Mouse (Mus musculus) embryonic facial prominence, embryonic 10.5 days (tissue): ENCODE measurements at regions not wholly inside any gene's neighbourhood (a gene's known extent, or its start where the extent isn't known, plus 50 kb on each side); places are given as distances from the start of the nearest gene placed in this dataset.

Source experiments
- DNase-seq: peaks from one replicate; pipeline ENCODE4 v3.0.0-alpha.2; 2017; ENCODE audit warnings: low spot score
- H3K27ac ChIP-seq: fragments of 300-500 bp; sonication (generic); replicated peaks from 2 replicates; pipeline ENCODE4 v1.5.1; 2016; ENCODE audit warnings: mild to moderate bottlenecking
- H3K27me3 ChIP-seq: fragments of 300-500 bp; sonication (generic); replicated peaks from 2 replicates; pipeline ENCODE4 v1.6.1; 2016; ENCODE audit warnings: low read depth, mild to moderate bottlenecking; ENCODE audit not compliant: poor library complexity, severe bottlenecking
- H3K36me3 ChIP-seq: fragments of 300-500 bp; sonication (generic); replicated peaks from 2 replicates; pipeline ENCODE4 v1.6.1; 2016; ENCODE audit warnings: mild to moderate bottlenecking, moderate library complexity
- H3K4me1 ChIP-seq: fragments of 300-500 bp; sonication (generic); 2 replicates; pipeline ENCODE4 v1.6.1; 2016
- H3K4me3 ChIP-seq: fragments of 300-500 bp; sonication (generic); 2 replicates; pipeline ENCODE4 v1.5.1; 2016; ENCODE audit warnings: mild to moderate bottlenecking, moderate library complexity
- H3K9me3 ChIP-seq: fragments of 300-500 bp; sonication (generic); 2 replicates; pipeline ENCODE4 v1.6.1; 2016; ENCODE audit warnings: mild to moderate bottlenecking
- WGBS: fragments of 180-500 bp; shearing (Covaris S2); methylation state at CpG from one replicate; pipeline ENCODE4 v1.1.7; 2016; 5-methylcytosine and 5-hydroxymethylcytosine counted together

DNA sequence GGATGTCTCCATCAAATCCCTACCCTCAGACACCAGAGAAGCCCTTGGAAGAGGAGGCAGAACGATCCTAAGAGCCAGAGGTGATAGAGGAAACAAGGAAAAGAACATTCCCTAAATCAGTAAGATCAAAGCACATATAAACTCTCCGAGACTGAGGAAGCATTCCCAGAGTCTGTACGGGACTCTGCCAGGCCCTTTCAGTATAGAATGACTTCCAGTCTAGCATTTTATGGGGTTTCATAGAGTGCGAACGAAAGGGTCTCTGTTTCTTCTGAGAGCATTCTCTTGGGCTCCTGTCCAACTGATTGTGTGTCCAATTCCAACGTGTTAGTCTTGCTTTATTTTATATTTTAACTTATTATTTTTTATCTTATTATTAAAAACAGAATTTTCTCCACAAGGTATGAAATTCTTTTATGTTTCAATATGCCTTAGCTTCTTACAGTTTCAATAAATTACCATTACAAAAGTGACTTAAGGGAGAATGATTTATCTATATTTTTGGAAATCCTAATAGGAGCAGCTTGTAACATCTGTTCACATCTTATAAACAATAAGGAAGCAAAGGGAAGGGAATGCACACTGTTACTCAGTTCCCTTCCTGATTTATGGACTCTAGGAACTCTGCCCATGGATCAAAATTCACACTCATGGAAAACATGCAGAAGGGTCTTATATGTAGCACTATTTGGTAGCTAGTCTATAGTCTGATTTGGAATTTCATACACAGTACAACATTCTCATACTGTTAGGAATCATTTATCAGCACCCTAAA is 628.8 kb downstream of the Slitrk6 start:
- WGBS: 77% methylated on average over 6 of the region's 6 CpGs
- H3K27me3 ChIP-seq: no peaks in the 10 kb centered on the region
- no peaks in the 10 kb centered on the region for H3K36me3 ChIP-seq
- H3K4me3 ChIP-seq: no peak overlapping the region
- H3K9me3 ChIP-seq: no peaks in the 10 kb centered on the region
- no peak overlapping the region for H3K27ac ChIP-seq
- H3K4me1 ChIP-seq: no peaks in the 10 kb centered on the region
- no peak for DNase-seq

DNA sequence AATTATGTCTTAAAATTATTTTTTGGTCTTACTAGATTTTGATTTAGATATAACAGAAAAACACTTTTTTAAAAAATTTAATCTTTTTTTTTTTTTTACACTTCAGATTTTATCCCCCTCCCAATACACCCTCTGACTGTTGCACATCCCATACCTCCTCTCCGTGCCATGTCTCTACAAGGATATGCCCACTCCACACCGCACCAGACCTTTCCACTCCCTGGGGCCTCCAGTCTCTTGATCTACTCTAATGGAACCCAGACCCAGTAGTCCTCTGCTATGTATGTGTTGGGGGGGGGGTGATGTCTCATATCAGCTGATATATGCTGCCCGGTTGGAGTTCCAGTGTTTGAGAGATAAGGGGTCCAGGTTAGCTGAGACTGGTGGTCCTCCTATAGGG is 632.2 kb downstream of the Slitrk6 start:
- no peaks in the 10 kb centered on the region for H3K4me1 ChIP-seq
- H3K9me3 ChIP-seq: no peaks in the 10 kb centered on the region
- no peak overlapping the region for H3K4me3 ChIP-seq
- 93% methylated on average over 3 of the region's 3 CpGs for WGBS
- no peaks in the 10 kb centered on the region for H3K27me3 ChIP-seq
- DNase-seq: no peak
- no peaks in the 10 kb centered on the region for H3K36me3 ChIP-seq
- H3K27ac ChIP-seq: no peak overlapping the region

GRCm38 (mm10) chr14:110115578-110115977 is 639.4 kb downstream of the Slitrk6 start:
- 88% methylated on average over 4 of the region's 4 CpGs for WGBS
- H3K4me1 ChIP-seq: no peaks in the 10 kb centered on the region
- no peaks in the 10 kb centered on the region for H3K9me3 ChIP-seq

DNA sequence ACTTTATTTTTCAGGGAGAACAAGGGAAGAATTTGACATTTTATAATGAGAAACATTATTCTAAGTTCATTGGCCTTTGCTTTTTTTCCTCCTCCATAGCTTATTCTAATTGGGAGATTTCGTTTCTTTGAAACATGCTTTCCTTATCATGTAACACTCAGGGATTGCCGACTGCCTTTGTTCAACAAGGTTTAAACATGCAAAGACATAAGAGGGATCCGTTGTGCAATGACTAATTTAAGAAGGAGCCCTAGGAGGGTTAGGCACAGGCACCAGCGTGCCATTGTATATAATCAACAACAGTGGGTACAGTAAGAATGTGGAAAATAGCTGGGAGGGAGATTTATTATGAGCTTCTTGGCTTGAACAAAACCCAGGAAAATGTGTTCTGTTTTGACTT is 654.1 kb downstream of the Slitrk6 start:
- no peaks in the 10 kb centered on the region for H3K27me3 ChIP-seq
- no peak for DNase-seq
- no peaks in the 10 kb centered on the region for H3K9me3 ChIP-seq
- no peaks in the 10 kb centered on the region for H3K4me1 ChIP-seq
- no peaks in the 10 kb centered on the region for H3K36me3 ChIP-seq
- WGBS: 85% methylated on average over 4 of the region's 4 CpGs
- no peak overlapping the region for H3K27ac ChIP-seq
- no peak overlapping the region for H3K4me3 ChIP-seq

More at GRCm38 (mm10) chr14:110115578-110115977, 639.4 kb downstream of the Slitrk6 start:
- no peak overlapping the region for H3K4me3 ChIP-seq
- H3K27me3 ChIP-seq: no peaks in the 10 kb centered on the region
- no peak for DNase-seq
- no peak overlapping the region for H3K27ac ChIP-seq
- H3K36me3 ChIP-seq: no peaks in the 10 kb centered on the region

DNA sequence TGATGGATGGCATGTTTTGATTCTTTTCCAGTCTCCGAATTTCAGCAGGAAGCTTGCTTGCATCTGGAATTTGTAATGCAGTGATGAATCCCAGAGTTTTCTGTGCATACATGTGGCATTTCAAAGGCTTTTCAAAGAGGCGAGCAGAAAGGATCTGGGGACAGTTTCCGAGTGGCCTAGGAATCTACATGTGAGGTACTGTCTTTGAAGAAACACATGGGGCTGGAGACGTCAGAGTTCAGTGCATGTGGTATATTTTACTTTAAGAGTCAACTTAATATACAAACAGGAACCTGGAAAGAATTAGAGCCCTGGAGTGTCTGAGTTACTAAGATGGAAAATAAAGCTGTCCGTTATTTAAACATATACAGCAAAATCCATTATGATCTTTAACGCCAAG is 676.6 kb downstream of the Slitrk6 start:
- no peak overlapping the region for H3K27ac ChIP-seq
- WGBS: 59% methylated on average over 6 of the region's 6 CpGs

GRCm38 (mm10) chr14:110047748-110048147 is 707.2 kb downstream of the Slitrk6 start:
- no peak for DNase-seq
- Histone ChIP-seq H3K27ac (no peak overlapping the region), H3K36me3 (no peaks in the 10 kb centered on the region), H3K4me1 (no peaks in the 10 kb centered on the region), H3K9me3 (no peaks in the 10 kb centered on the region), H3K4me3 (no peak overlapping the region), H3K27me3 (no peaks in the 10 kb centered on the region)
- 78% methylated on average over 3 of the region's 3 CpGs for WGBS

More for the DNA sequence above, 676.6 kb downstream of the Slitrk6 start:
- no peaks in the 10 kb centered on the region for H3K27me3 ChIP-seq
- H3K9me3 ChIP-seq: peaks cover 2% of the 10 kb centered on the region; the same call in 1 of the 2 replicates
- no peaks in the 10 kb centered on the region for H3K36me3 ChIP-seq
- H3K4me1 ChIP-seq: no peaks in the 10 kb centered on the region
- DNase-seq: peak; percentile 37
- no peak overlapping the region for H3K4me3 ChIP-seq

DNA sequence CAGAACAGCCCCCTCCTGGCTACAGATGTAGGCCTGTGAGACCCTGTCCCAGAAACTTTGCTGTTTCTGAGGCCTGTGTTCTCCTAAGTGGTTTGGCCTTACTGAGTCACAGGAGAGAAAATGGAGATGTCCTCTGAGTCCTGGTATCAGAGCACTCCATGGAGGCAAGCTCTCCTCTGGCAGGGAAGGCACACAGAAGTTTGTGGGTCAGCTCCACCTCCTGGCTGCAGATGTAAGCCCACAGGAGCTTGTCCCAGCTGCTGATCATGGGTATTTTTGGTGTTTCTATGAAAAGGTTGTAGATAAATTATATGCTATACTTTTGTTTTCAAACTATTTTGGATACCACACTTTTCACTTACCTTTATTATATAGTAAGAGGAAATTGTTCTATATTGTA is 711.7 kb downstream of the Slitrk6 start:
- H3K36me3 ChIP-seq: no peaks in the 10 kb centered on the region
- H3K27ac ChIP-seq: no peak overlapping the region
- no peak overlapping the region for H3K4me3 ChIP-seq
- H3K27me3 ChIP-seq: no peaks in the 10 kb centered on the region
- H3K9me3 ChIP-seq: no peaks in the 10 kb centered on the region
- H3K4me1 ChIP-seq: no peaks in the 10 kb centered on the region
- DNase-seq: no peak

DNA sequence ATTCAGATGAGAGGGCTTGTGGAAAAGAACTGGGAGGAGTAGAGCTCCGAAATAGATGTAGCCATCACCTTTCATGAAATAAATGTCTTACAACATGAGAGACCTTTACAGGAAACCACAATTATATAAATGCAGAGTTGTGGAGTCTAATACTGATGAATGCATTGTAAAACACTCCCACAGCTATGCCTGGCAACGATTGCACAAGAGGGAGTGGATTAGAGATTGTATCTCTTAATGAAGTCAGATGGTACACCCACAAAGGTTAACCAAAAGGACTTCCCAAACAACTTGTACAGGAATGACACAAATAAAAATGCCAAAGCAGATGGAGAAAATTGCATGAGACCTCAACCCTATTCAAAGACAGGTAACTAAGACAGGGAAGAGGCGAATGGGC is 733.1 kb downstream of the Slitrk6 start:
- WGBS: 85% methylated on average over 3 of the region's 3 CpGs
- Histone ChIP-seq H3K4me1 (no peaks in the 10 kb centered on the region), H3K9me3 (no peaks in the 10 kb centered on the region), H3K27me3 (no peaks in the 10 kb centered on the region), H3K27ac (no peak overlapping the region), H3K36me3 (no peaks in the 10 kb centered on the region), H3K4me3 (no peak overlapping the region)
- no peak for DNase-seq

GRCm38 (mm10) chr14:110015126-110015525 is 739.8 kb downstream of the Slitrk6 start:
- H3K27me3 ChIP-seq: no peaks in the 10 kb centered on the region
- no peaks in the 10 kb centered on the region for H3K9me3 ChIP-seq
- H3K36me3 ChIP-seq: no peaks in the 10 kb centered on the region
- WGBS: 78% methylated on average over 2 of the region's 2 CpGs
- no peaks in the 10 kb centered on the region for H3K4me1 ChIP-seq
- no peak for DNase-seq
- H3K4me3 ChIP-seq: no peak overlapping the region
- H3K27ac ChIP-seq: no peak overlapping the region

DNA sequence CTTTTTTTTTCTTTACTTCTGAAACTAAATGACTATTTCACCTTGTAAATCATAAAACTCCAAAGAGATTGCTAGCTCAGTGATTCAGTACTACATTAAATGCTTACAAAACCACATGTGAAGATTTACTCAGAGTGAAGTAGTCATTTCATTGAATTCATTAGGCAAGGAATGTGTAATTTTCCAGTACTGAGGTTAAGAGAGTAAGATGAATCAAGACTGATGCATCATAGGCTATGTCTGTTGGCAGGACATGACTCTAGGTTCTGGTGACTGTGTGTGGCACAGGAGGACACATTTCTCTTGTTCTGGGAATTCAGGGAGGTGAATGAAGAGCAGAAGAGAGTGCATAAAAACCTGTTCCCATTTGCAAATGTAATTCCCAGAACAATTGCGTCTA is 741.7 kb downstream of the Slitrk6 start:
- Histone ChIP-seq H3K36me3 (no peaks in the 10 kb centered on the region), H3K27ac (no peak overlapping the region), H3K27me3 (no peaks in the 10 kb centered on the region), H3K9me3 (no peaks in the 10 kb centered on the region), H3K4me3 (no peak overlapping the region), H3K4me1 (no peaks in the 10 kb centered on the region)
- 90% methylated on average over 1 of the region's 1 CpGs for WGBS
- no peak for DNase-seq

DNA sequence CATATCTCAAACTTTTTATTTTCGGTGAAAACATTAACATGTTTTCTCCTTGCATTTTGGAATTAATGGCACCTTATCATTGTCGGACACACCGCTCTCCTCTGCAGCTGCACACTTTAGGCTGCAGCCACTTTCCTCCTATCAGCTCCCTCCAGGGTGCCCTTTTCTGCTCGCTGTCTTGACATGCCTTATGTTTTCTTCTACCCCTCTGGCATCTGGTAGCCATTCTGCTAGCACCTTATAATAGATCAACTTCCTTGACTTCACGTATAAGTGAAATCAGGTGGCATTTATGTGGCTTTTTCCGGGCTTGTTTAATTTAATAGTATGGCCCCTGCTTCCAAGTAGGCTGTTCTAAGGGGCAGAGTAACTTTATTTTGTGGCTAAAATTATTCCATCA is 747.8 kb downstream of the Slitrk6 start:
- peak; percentile 18 for DNase-seq
- H3K27ac ChIP-seq: no peak overlapping the region
- WGBS: 55% methylated on average over 6 of the region's 6 CpGs

DNA sequence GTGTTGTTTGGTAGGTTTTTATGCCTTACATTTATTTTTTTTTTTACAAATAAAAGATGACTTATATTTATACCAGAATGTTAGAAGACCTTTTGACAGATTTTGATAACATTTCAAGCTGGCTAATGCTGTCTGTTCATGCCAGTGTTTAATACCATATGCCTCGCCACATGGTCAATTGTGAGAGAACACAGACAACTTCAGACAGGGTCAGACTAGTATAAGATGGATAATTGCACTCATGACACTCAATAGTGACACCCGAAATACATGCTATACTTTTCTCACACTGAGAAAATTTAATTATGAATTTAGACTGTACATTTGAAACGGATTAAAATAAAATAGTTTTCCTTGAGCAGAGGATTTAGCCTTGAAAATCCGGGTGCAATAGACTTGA is 769.9 kb downstream of the Slitrk6 start:
- Histone ChIP-seq H3K27me3 (no peaks in the 10 kb centered on the region), H3K4me1 (no peaks in the 10 kb centered on the region), H3K27ac (no peak overlapping the region), H3K36me3 (no peaks in the 10 kb centered on the region), H3K4me3 (no peak overlapping the region), H3K9me3 (no peaks in the 10 kb centered on the region)
- DNase-seq: no peak
- 77% methylated on average over 4 of the region's 4 CpGs for WGBS

More for the DNA sequence above, 747.8 kb downstream of the Slitrk6 start:
- no peaks in the 10 kb centered on the region for H3K36me3 ChIP-seq
- H3K9me3 ChIP-seq: no peaks in the 10 kb centered on the region
- H3K4me3 ChIP-seq: no peak overlapping the region
- no peaks in the 10 kb centered on the region for H3K27me3 ChIP-seq
- no peaks in the 10 kb centered on the region for H3K4me1 ChIP-seq

DNA sequence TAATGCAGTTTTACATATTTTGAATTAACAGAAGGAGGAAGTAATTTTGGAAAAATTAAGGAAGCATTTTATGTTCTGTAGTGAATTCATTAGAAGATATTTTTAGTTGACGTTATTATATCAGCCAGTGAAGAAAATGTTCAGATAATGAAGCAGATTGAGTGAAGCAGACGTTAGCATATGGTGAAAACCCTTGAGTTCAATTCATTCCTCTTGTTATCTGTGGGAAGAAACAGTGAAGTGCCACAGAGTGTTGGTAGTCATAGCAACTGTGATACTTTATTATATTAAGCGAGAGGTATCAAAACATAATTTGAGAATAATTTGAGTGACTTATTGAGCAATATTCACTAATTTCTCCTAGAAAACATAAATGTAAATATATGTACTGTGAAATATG is 796.9 kb downstream of the Slitrk6 start:
- no peaks in the 10 kb centered on the region for H3K4me1 ChIP-seq

More for the DNA sequence above, 796.9 kb downstream of the Slitrk6 start:
- no peak overlapping the region for H3K4me3 ChIP-seq
- no peak for DNase-seq
- no peaks in the 10 kb centered on the region for H3K9me3 ChIP-seq
- no peaks in the 10 kb centered on the region for H3K27me3 ChIP-seq
- WGBS: 89% methylated on average over 3 of the region's 3 CpGs
- no peaks in the 10 kb centered on the region for H3K36me3 ChIP-seq
- no peak overlapping the region for H3K27ac ChIP-seq
